Mouse (Mus musculus) spleen, postnatal 4 days (tissue): ENCODE measurements around the gene Iqgap1.
A peak's percentile ranks its signal among the peaks of the same experiment; 100 is the strongest.
"Not testable (repeated sequence)": the region's sequence is repeated elsewhere in the genome, so short reads cannot be mapped to it uniquely, and the experiment has no call there.

Experiments
- DNase-seq, 2 experiments: peaks; one replicate each; pipeline ENCODE4 v3.0.0; 2022; ENCODE audit warnings: low spot score in 2 of 2

Iqgap1 gene

DNA sequence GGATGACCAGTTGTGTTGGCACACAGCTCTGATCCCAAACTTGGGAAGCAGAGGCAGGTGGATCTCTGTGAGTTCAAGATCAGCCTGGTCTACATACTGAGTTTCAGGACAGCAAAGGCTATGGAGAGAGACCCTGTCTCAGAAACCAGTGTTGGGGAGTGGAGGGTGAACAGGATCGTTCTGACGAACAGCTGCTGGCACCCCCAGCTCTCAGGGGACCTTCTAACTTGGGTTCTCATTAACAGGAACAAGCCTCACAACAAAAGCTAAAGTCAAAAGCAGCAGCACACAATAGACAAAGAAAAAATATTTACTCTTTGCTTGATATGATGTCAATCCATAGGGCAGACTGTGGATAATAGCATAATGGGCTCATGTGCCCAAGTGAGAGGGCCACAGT is 55.3 kb downstream of the Iqgap1 start:
- no peak for DNase-seq

DNA sequence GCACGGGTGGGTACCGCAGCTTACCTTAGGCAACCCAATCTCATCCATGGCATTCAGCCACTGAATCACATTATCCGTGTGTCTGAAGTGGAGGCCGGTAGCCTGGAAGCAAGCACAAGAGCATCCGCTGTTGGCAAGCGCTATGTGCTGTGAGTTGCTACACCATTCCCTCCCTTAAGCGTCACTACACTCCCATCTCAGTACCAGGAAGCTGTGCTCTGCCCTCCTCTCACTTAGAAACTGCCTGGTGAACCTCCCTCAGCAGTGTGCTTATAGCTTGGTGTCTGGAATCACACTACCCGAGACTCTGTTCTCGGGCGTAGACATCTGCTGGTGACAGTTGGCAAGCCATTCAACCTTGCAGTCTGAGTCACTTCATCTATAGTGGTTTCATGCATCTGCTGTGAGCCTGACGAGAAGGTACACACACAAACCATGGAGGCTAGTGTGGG is 58.9 kb downstream of the Iqgap1 start:
- no peak for DNase-seq

DNA sequence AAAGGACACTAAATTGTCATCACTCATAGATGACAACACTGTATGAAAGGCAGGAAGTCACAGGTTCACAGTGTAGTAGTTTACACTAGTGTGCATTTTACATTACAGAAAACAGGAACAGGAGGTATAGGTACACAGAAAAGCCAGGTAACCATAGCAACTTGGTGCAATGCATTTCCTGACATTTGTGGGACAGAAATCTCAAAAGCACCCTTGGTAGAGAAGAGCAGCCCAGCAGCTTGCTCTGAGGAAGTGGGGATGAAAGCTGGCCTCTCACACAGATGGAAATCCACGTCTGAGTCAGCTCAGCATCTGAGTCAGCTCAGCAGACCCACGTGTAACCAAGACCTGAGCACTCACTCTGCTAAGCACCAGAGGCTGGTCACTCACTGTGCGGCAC is 59.7 kb downstream of the Iqgap1 start:
- DNase-seq: no peak

DNA sequence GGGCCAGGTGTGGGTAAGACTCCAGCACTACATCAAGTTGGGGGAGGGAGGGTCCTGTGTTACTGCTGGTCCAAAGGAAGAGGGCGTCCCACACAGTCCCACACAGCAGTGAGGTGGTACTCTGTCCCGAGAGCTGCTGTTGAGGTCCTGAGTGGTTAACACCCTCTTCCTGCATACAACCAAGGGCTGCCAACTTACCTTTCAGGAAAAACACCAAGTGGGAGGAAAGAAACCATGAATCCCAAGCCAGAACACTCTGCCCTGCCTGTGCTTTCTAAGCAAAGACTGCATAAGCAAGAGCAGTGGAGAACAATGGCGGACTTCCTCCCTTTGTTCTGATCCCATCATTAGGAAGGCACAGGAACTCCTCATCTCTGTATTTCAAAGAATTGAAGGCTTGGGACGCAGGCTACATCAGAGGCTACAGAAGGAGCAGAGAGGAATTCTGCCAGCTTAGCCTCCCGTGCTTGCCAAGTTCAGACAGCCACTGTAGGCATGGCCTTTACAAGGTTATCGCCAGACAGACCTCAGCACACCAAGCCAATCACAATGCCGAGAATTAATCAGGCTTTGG is 61.8 kb downstream of the Iqgap1 start:
- no peak for DNase-seq

DNA sequence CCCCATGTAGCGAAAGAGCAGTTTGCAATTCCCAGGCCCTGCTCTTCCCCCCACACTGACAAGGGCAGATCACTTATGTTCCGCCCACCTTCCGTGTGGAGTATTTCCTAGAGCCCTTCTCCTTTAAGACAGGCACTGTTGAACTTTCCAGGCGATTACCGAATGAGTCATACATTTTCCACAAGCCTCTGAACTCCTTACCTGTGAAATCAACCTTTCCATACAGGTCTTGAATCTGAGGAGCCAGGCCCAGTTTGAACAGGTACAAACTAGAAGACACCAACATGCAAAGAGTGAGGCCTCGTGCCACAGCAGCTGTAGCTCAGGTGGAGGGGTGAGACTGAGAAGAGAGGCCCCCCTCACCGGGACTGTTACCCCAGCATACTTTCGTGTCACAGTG is 63.5 kb downstream of the Iqgap1 start:
- no peak for DNase-seq

DNA sequence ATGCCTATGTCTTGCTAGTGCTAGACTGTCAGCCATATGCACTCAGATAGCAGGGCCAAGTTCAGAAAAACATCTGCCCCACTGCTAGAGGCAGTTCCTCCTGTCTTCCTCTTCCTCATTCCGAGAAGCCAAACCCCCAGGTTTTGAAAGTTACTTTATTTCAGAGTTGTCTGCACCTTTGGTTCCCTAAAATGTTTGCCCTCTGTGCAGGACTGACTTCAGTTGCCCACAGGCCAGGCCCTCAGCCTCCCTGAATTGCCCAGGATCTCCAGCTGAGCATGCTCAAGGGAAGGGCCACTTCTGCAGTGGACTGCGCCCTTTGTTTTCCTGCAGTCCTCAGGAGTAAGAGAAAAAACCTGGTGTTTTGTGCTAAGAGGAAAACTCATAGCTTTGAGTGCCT is 71.7 kb downstream of the Iqgap1 start:
- DNase-seq: no peak

DNA sequence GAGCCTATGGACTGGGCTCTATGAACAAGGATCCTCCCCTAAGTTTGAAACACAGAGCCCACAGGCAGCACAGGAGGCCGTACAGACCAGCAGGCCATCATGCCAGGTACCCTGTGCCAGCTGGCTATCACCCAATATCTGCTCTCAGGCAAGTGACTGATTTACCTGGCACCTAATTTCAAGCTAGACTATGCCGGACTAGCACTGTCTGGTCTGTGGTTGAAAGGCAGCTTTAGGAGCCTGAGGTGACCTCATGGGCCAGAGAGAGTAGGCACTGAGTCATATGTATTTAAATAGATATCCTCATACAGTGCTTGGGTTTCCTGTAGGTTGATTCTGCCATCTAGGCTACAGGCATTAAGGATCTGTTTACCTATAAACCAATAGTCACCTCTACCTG is 72.2 kb downstream of the Iqgap1 start:
- no peak for DNase-seq

DNA sequence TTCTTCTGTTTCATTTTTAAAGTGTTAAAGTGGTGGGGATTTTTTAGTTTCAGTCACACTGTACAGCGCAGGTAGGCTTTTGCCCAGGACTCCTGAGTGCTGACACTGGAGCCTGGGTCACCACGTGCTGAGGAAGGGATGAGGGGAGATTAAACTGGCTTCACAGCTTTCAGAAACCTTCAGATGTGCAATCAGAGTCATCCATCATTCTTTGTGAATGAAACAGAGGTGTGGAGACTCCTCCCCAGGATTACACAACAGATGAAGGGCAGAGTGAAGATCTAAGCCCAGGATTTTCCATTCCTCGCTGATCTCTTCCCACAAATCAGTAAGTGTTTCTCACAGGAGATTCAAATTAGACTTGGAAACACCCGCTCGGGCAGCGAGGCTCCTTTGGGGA is 76.2 kb downstream of the Iqgap1 start:
- no peak for DNase-seq

DNA sequence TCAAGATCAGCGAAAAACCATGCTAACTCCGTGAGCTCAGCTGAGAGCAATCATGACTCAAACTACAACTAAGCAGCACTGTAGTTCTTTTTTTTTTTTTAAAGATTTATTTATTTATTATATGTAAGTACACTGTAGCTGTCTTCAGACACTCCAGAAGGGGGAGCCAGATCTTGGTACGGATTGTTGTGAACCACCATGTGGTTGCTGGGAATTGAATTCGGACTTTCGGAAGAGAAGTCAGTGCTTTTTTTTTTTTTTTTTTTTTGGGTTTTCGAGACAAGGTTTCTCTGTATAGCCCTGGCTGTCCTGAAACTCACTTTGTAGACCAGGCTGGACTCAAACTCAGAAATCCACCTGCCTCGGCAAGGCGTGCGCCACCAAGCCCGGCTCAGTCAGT is 76.7 kb downstream of the Iqgap1 start:
- not testable (repeated sequence) for DNase-seq

DNA sequence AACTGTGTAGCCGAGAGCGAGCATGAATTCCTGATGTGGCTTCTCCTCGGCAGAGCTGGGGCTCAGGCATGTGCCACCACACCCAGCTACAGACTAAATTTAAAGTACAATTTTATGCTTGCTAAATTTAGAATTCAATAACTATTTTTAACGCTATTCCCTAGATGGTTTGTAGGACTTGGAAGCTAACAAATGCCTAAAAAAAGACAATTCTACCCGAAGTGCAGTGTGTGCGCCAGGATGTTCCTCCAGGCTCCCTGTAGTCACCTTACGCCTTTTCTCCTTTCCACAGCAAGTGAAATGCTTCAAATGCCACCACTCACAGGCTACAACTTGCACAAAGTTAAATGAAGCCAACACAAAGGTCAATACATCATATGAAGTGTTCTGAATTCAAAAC is 78.4 kb downstream of the Iqgap1 start:
- no peak for DNase-seq

DNA sequence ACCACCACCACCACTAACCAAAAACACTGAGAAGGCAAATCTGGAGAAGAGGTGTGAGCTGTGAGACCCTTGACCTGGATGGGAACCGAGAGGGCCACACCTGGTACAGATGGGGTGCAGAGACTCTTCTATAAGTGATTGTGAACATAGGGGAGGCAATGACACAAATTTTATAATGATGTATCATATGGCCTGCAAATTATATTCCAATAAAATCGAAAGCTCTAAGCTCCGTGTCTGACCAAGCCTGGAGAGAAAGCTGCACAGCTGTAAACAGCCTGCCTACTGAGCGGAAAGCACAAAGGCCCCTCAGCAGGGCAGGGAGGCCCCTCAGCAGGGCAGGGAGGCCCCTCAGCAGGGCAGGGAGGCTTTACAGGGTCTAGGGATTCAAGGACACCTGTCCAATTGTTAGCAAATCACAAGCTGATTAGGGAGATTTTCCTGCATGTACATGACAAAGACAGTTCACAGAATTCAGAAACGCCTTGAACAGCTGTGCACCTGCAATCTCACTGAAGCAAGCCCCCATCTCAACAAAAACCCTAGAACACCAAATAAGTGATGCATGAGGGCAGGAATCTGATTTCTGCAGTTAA is 79.5 kb downstream of the Iqgap1 start:
- no peak for DNase-seq

DNA sequence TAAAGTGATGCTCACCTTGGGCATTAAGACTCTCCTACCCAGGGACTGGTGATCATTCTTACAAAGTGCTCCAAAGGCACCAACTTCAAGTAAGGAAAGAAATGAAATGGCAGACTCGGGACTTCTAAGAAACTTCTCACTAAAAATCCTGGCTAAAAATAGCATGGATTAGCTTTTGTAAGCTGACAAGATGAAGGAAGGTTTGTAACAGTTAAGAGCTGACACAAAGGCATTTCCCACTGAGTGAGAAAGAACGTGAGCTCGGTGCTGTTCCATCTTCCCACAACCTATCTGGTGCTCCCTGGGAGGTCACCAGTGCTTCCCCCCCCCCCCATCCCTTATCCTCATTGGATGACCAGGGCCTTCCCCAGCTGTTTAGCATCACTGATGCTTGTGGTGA is 80.0 kb downstream of the Iqgap1 start:
- no peak for DNase-seq

DNA sequence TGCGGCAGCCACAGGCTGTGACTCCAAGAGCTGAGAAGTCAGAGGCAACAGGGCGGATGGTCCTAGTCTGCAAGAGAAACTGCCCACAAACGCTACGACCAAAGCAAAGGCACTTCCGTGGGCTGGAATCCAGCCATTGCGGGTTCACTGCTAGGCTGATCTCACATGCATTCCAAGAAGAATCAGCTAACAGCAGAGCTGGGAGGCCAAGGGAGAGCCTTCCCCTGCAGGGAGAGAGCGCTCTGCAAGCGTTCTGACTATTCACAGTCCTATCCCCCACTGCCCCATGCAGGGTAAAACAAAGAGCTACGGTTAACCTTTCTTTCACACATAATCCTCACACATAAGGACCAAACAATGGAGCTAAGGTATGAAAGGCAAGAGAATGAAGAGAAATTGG is 80.5 kb downstream of the Iqgap1 start:
- DNase-seq: no peak

DNA sequence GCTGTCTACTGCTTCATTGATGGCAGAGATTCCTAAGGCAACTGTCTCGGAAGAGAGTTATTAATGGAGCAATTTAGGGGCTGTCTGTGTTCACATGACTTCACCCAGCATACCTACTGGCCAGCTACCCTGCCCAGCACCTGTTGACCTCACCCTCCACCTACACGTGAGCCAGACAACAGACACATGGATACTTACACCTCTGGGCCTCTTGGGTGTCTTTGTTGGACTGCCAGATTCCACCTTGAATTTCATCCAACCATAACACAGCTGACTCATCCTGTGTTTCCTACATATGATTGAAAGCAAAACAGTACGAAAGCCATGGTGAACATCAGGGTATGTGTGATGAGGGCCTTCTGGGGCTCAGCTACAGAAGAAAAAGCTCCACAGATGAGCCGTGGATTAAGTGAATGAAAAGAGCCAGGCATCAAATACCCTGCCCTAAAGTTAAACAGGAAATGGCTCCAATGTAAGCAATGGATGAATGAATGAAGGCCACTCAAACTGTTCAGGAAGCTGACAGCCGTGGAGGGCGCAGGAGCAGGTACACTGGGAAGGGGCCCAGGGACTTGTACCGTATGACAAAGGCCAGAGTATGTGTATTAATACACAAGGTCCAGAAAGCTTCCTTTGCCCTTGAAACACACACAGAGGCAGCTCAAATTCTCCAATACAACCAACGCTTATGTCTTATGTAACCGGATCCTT is 81.7 kb downstream of the Iqgap1 start:
- DNase-seq: no peak

DNA sequence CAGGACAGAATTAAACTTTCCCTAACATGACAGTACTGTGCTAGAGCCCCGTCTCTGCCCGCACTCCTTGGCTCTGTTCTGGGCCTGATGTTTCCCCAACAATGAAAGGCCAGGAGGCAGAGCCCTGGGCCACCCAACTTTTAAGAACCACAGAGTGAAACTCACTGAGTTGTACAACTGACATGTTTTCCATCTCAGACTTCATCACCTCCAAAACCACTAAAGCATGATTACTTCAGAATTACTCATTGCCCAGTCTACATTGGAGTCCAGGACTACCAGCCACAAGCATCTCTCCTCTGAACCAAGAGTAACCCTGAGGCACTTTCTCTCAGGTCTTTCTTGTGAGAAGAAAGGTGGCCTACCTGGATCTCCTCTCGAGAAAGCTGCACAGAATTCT is 83.1 kb downstream of the Iqgap1 start:
- no peak for DNase-seq

DNA sequence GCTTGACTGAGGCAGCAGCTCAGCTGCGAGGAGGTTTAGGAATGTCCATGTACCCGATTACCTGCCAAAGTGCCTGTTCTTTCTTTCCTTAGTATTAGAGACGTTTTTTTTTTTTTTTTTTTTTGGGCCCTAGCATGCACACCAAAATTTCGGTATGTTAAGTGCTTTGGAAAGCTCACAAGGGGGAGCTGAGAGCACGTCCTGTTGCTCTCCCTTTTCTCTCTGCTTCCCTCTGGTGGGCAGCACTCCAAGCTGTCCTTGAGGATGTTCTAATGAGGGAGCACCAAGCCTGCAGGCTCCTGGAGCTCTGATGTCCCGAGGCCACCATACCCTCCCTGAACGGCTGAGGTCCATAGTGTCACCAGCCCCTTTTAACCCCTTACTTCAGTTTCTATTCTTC is 84.8 kb downstream of the Iqgap1 start:
- peak; percentile 59 to 74 for DNase-seq

DNA sequence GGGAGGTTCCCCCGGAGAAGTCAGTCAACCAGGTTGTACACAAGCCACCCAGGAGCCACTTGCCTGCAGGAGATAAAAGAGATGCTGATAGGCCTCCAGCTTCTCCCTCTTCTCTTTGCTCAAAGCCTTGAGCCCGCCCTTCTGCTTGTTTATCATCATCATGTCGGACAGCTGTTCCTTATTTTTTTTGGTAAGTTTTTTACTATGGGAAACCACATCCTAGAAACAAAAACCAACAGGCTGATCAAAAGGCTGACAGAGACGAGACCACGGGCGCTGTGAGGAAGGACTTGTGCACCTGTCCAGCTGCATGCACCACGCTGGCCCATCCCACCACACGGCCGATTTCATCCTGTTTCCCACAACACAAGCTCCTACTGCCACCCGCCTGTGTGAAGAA is 89.6 kb downstream of the Iqgap1 start:
- no peak for DNase-seq

DNA sequence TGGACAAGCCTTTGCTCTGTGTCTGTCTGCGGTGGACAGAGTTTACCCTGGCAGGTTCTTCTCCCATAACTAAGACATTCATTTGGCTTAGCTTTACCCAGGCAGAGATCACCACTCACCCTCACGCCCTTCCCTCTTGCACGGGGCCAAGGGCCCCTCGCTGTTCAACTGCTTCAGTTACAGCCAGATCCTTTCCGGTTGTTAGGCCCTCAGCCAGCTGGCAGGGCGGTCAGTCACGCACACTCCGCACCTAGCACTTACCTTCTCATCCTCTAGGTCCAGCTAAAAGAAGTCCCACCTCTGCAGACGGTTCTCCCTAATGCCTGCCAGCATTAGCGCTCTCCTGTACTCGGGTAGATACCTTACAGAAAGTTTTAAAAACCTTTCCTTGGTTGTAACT is 92.8 kb downstream of the Iqgap1 start:
- DNase-seq: no peak

DNA sequence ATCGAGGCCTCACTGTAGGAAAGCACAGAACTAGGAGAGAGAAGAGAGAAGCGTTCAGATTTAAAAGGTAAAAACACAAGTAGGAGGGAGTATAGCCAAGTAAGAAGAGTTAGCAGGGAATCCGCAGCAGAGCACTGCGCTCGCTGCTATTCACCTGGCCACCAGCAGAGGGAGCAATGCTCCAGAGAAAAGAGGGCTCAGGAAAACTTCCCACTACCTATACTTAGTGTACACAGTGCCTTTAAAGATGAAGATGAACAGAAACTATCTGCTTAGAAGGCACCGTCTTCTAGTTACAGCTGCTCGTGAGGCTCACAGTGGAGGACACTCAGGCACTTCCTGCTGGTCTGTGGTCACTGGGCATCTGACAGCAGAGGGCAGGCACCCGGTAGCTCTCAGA is 96.1 kb downstream of the Iqgap1 start:
- DNase-seq: peak; percentile 66 to 90

DNA sequence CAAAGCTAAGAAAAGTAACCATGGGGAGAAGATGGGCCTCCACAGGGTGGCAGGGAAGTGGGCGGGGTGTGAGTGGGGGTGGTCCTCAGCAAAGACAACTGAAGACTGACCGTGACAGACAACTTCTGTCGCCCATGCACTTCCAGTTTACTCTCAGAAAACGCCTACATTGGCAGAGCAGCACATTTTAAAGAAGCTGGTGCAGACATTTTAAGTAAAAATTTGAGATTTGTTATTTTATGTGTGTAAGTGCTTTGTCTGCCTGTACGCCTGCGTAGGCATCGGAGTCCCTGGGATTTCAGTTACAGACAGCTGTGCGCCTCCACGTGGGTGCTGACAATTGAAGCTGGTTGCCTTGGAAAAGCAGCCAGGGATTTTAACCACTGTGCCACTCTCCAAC is 104.7 kb downstream of the Iqgap1 start:
- no peak for DNase-seq

DNA sequence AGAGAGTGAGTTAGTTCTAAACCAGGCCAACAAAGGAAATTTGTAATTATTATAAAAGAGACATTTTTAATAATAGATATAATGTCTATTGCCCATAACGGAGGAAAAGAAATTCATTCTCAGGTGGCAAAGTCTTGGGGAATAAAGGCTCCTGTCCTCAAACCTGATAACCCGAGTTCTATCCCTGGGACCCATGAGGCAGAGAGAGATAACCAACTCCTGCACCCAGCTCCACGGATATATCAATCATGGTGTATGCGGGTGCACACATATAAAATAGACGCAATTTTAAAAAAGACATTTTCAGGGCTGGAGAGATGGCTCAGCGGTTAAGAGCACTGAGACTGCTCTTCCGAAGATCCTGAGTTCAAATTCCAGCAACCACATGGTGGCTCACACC is 106.2 kb downstream of the Iqgap1 start:
- no peak for DNase-seq

DNA sequence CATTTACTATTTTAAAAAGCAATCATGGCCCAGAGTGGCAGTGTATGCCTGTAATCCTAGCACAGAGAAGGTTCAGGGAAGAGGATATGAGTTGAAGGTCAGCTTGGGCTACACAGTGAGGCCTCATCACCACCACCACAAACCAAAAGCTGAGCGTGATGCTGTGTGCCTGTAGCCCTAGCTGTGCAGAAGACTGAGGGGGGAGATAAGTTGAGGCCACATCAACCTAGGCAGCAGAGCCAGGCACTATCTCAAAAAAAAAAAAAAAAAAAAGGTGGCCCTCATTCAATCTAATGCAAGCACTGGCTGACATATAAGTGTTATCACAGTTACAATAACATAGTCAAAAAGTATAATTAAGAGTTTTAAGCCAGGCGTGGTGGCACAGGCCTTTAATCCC is 106.7 kb downstream of the Iqgap1 start:
- no peak for DNase-seq

DNA sequence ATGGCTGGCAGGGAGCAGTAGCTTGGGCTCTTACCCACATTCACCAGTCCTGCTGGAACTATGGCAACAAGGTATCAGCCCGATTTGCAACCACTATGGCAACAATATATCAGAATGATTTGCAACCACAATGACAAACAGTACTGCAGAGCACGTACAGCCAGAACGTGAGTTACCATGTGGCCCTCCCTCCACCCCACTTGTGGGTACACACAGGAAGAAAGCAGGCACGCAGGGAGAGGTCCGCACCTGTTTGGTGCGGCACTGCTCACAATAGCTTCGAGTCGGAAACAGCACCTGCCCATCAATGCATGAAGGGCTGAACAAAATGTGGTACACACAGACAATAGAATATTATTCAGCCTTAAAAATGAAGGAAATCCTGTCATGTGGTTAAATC is 107.3 kb downstream of the Iqgap1 start:
- DNase-seq: no peak

DNA sequence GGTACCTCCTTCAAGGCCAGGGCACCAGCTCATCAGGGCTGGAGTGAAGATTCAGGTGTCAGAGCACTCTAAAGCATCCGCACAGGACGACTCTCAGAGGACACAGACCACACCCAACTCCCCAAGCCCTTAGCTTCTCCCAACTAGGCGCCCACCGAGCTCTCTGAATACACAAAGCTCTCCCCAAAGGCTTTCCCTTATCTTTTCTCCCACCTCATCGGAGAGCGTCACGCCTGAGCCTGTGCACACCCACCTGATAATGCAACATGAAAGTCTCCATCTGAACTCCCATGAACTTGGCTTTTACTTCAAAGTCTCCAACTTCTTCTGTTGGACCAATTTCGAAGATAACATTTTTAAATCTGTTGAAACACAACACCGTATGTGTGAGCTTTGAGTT is 109.0 kb downstream of the Iqgap1 start:
- DNase-seq: no peak
